Mouse (Mus musculus) testis, adult 10 weeks (tissue): ENCODE measurements around the gene Rpl37. TPM values are rescaled to one million over a fixed set of nuclear protein-coding genes. Genes with fewer than 3 reads are reported as not detected.

Experiments used
- polyA plus RNA-seq: library from polyadenylated mRNA; stranded (reverse); fragments of 350-450 nt; fragmentation: Illumina TruSeq; extraction: RNeasy Lipid Tissue Mini Kit (QIAGEN cat#74804); gene quantifications from one replicate; pipeline ENCODE4 v1.2.3, GENCODE M21; 2014; ENCODE audit warnings: low read depth, low replicate concordance

Rpl37 gene
- 19.1 TPM for polyA plus RNA-seq

GRCm38 (mm10) chr15:5116270-5117030 lies at the start of gene Rpl37:
TSS of gene Rpl37 (plus strand) at chr15:5116645.

GRCm38 (mm10) chr15:5107686-5108654 lies 8.5 kb upstream of the Rpl37 start, which contains the start of gene Card6:
TSS of gene Card6 (minus strand) at chr15:5108539.

GRCm38 (mm10) chr15:5143361-5144020 lies 27.0 kb downstream of the Rpl37 start, which contains the start of gene Prkaa1:
TSS of gene Prkaa1 (plus strand) at chr15:5143861.

Other genes with a start within 250 kb of the Rpl37 start
- gene Mroh2b, start 217.9 kb upstream of the Rpl37 start, polyA plus RNA-seq, result 861 TPM
- 72.6 TPM for gene C7, start 52.9 kb upstream of the Rpl37 start, polyA plus RNA-seq
- gene Card6, start 8.1 kb upstream of the Rpl37 start, polyA plus RNA-seq, result 8.7 TPM
- gene Prkaa1, start 27.2 kb downstream of the Rpl37 start, polyA plus RNA-seq, result 20.3 TPM
- 15.6 TPM for gene Ttc33, start 68.9 kb downstream of the Rpl37 start, polyA plus RNA-seq
- gene Ptger4, start 127.5 kb downstream of the Rpl37 start, polyA plus RNA-seq, result 0.21 TPM